Mouse (Mus musculus): ENCODE results near the gene Clstn1. TPM values are rescaled to one million over a fixed set of nuclear protein-coding genes. Genes with fewer than 3 reads are reported as not detected.

The Clstn1 gene
- 64.3 and 65.3 TPM in 2 replicates for polyA plus RNA-seq (2016; fragmentation: Nextera tagmentation; extraction: Ambion mirVana)

DNA sequence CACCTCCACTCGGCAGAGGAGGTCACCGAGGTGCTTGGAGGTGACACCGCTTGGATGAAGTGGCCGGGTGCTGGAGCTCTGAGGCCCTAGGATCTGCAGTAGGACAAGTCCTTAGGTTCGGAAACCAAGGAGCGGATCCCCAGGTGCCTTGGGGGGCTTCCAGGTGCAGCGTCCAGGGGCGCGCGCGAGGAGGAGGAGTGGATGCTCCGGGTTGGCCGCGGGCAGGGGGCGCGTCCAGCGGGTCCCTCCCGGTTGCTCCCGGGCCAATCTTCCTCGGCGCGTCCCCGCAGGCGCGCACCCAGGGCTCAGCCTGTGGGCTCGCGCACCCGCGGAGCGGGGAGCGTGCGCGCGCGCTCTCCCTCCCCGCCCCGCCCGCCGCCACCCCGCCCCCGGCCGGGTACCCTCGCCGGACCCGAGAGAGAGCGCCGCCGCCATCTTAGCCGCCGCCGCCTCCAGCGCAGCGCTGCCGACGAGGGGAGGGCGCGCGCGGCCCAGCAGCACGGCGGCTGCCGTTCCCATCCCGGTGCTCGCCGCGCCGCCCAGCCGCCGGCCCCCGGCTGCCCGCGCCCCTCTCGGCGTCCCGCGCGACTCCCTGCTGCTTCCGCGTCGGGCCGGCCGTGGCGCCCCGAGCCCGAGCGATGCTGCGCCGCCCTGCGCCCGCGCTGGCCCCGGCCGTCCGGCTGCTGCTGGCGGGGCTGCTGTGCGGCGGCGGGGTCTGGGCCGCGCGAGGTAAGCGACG is at the start of gene Clstn1:
TSS of gene Clstn1 (plus strand) at position 425 of the 739 bp plus-strand sequence.
- under 1% methylated on average over 78 of the region's 103 CpGs for WGBS
- peak within 1 kb of the TSS; percentile 89 for H3K4me3 ChIP-seq (replicated peaks)
- peak within 1 kb of the TSS; percentile 95 for H3K4me2 ChIP-seq
- H3K36me3 ChIP-seq, result no peaks in the 10 kb centered on the region
- peak; percentile 61 for ATAC-seq (ENCODE audit: insufficient number of reproducible peaks, insufficient read depth, low FRiP score, low TSS enrichment, low read depth)
- peaks cover 65% of the 10 kb centered on the region for H3K27me3 ChIP-seq
- H3K9me3 ChIP-seq, result peaks cover 1% of the 10 kb centered on the region; the same call in 1 of the 2 replicates
- peaks cover 14% of the 10 kb centered on the region for H3K4me1 ChIP-seq (replicated peaks)
- peak within 1 kb of the TSS; percentile 94 for H3K9ac ChIP-seq (replicated peaks)
- no peak within 1 kb of the TSS for H3K27ac ChIP-seq

DNA sequence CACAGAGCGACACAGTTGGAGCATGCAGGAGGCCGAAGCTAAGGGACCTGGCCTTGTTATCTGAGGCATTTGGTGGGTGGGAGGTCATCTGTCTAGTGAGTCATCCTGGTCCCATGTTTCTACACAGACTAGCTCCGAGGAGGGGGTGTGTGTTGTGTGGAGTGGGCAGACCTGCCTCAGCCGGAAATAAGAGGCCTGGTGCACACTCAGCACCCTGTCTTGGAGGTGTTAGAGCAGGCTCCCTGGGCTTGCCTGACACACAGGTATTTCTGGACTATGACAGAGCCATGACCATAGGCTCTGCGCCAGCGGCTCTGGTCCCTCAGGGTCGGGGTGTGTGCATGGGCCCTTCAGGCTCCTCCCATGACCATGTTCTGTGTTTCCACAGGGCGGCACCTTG is 46.8 kb upstream of the Clstn1 start:
- WGBS, result 76% methylated on average over 8 of the region's 8 CpGs
- ATAC-seq (ENCODE audit: insufficient number of reproducible peaks, insufficient read depth, low FRiP score, low TSS enrichment, low read depth), result no peak
- Histone ChIP-seq H3K9ac (replicated peaks) (no peak overlapping the region), H3K4me1 (replicated peaks) (0 out of 2 replicates have a peak, but pooled peaks cover 4% of the 10 kb centered on the region), H3K27me3 (no peaks in the 10 kb centered on the region), H3K27ac (peak overlapping the region; percentile 56; the same call in 1 of the 2 replicates), H3K4me2 (no peak overlapping the region), H3K4me3 (replicated peaks) (no peak overlapping the region), H3K9me3 (no peaks in the 10 kb centered on the region), H3K36me3 (peaks cover 26% of the 10 kb centered on the region)

DNA sequence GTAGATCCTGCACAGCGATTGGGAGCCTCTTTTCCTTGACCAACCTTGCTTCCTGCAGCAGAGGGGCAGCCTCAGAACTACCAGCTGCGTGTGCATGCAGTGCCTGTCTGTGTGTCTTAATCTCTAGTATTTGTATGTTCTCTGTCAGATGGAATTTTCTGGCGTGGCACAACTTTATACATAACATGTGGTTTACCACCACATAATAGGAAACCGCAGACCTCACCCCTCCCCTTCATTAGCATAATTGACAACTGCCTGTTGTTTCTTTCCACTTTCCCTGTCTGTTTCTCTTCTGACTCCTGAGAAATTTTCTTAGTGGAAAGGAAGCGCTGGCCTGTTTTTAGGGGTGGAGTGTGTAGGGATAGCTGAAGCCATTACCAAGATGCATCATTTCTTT is 44.3 kb upstream of the Clstn1 start:
- no peaks in the 10 kb centered on the region for H3K9me3 ChIP-seq
- H3K9ac ChIP-seq (replicated peaks), result no peak overlapping the region
- no peaks in the 10 kb centered on the region for H3K27me3 ChIP-seq
- H3K27ac ChIP-seq, result no peak overlapping the region
- no peak overlapping the region for H3K4me3 ChIP-seq (replicated peaks)
- H3K36me3 ChIP-seq, result peaks cover 40% of the 10 kb centered on the region
- H3K4me2 ChIP-seq, result no peak overlapping the region
- 0 out of 2 replicates have a peak, but pooled peaks cover 4% of the 10 kb centered on the region for H3K4me1 ChIP-seq (replicated peaks)
- 68% methylated on average over 5 of the region's 5 CpGs for WGBS
- no peak for ATAC-seq (ENCODE audit: insufficient number of reproducible peaks, insufficient read depth, low FRiP score, low TSS enrichment, low read depth)

DNA sequence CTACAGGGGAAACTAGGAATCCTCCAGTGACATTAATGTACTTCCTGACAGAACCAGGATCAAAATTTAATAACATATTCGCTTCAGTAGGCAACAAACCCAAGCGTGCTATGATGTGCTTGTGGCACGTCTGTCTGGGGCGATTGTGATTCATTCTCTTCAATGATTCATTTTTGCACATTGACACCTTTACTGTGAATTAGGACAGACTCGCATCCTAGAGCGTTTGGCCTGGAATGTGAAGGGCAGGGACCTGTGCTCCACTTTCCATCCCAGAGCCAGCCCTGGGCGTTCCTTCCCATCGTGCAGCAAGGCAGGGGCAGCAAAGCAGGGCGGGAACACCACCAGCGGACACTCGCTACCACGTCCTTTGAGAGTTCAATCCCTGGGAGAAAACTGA is 43.8 kb upstream of the Clstn1 start:
- H3K9me3 ChIP-seq, result no peaks in the 10 kb centered on the region
- no peak overlapping the region for H3K9ac ChIP-seq (replicated peaks)
- no peaks in the 10 kb centered on the region for H3K4me1 ChIP-seq (replicated peaks)
- 86% methylated on average over 12 of the region's 12 CpGs for WGBS
- peaks cover 44% of the 10 kb centered on the region for H3K36me3 ChIP-seq
- no peak overlapping the region for H3K4me2 ChIP-seq
- H3K27ac ChIP-seq, result no peak overlapping the region
- H3K27me3 ChIP-seq, result no peaks in the 10 kb centered on the region
- no peak overlapping the region for H3K4me3 ChIP-seq (replicated peaks)
- ATAC-seq (ENCODE audit: insufficient number of reproducible peaks, insufficient read depth, low FRiP score, low TSS enrichment, low read depth), result no peak

DNA sequence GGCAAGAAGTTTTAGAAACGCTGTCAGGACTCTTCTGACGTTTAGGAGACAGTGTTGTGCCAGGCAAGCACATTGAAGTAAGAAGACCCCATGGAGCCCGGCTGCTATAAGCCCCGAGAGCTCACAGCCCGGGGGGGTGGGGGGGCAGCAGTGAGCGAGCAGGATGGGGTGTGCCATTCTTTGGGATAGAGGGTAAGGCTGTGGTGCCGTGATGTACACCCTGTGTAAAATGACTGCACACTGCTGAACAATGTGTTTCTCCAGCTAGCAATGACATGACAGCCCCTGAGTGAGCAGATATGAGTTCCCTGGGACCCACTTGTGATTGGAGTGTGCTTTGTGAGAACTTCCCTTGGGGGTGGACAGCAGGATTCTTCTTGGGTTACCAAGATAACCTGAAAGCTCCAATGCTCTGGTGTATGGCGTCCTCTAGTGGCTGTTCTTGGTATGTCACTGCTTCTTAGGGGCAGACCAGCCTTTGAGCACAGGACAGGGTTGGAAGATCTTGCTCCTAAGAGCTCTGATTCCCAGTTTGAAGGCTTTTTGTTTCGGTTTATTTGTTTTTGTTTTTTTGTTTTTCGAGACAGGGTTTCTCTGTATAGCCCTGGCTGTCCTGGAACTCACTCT is 43.2 kb upstream of the Clstn1 start:
- WGBS, result 56% methylated on average over 10 of the region's 10 CpGs
- H3K4me2 ChIP-seq, result no peak overlapping the region
- no peak overlapping the region for H3K4me3 ChIP-seq (replicated peaks)
- H3K4me1 ChIP-seq (replicated peaks), result no peaks in the 10 kb centered on the region
- H3K27ac ChIP-seq, result no peak overlapping the region
- peaks cover 51% of the 10 kb centered on the region for H3K36me3 ChIP-seq
- ATAC-seq (ENCODE audit: insufficient number of reproducible peaks, insufficient read depth, low FRiP score, low TSS enrichment, low read depth), result no peak
- no peaks in the 10 kb centered on the region for H3K9me3 ChIP-seq
- H3K27me3 ChIP-seq, result no peaks in the 10 kb centered on the region
- H3K9ac ChIP-seq (replicated peaks), result no peak overlapping the region

DNA sequence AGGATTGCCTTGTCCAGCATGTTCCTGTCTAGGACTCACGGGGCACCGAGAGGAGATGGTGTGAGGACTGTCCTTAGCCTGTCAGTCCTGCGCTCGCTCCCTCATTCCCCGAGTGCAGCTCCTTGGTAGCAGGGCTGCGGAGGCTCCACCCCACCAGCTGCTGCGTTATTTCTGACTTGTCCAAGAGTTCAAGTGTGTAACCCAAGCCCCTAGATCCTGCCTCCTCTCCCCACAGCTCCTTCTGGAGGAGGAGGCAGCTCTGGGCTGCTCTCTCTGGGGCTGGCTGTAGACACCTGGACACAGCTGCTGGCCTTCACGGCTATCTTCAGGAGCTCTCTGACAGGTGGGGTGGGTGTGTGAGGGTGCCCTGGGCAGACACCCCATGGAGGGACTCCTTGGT is 41.4 kb upstream of the Clstn1 start:
- Histone ChIP-seq H3K9me3 (no peaks in the 10 kb centered on the region), H3K4me1 (replicated peaks) (no peaks in the 10 kb centered on the region), H3K9ac (replicated peaks) (no peak overlapping the region), H3K4me2 (no peak overlapping the region), H3K27ac (no peak overlapping the region), H3K4me3 (replicated peaks) (no peak overlapping the region), H3K36me3 (peaks cover 55% of the 10 kb centered on the region), H3K27me3 (no peaks in the 10 kb centered on the region)
- ATAC-seq (ENCODE audit: insufficient number of reproducible peaks, insufficient read depth, low FRiP score, low TSS enrichment, low read depth), result no peak
- WGBS, result 88% methylated on average over 8 of the region's 8 CpGs

DNA sequence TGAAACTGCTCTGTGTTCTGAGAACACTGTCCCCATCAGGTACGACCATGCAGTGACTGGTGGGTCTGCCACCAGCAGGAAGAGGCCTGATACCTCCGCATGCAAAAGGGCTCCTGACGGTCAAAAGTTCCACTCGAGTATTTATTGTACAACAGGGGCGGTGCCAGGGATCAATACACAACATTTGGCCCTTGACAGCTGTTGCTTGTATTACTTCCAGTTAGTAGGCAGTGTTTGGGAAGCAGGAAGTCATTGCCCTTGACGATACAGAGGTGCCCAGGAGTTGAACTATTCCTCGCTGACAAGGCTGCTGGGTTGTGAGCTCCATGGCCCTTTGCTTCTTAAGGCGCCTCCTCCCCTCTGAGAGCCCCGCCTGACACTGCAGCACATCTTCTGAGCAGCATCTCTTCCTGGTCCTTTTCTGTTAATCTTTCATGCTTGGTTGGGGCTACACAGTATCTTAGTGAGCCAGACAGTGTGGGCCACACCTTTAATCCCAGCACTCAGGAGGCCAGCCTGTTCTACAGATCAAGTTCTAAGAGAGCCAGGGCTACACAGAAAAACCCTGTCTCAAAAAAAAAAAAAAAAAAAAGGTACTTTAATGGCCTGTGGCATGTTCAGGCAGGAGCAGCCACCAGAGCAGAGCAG is 39.3 kb upstream of the Clstn1 start:
- Histone ChIP-seq H3K27ac (no peak overlapping the region), H3K9ac (replicated peaks) (no peak overlapping the region), H3K27me3 (no peaks in the 10 kb centered on the region), H3K9me3 (no peaks in the 10 kb centered on the region), H3K4me1 (replicated peaks) (no peaks in the 10 kb centered on the region), H3K4me2 (no peak overlapping the region), H3K4me3 (replicated peaks) (no peak overlapping the region), H3K36me3 (peaks cover 62% of the 10 kb centered on the region)
- ATAC-seq (ENCODE audit: insufficient number of reproducible peaks, insufficient read depth, low FRiP score, low TSS enrichment, low read depth), result no peak
- WGBS, result 81% methylated on average over 9 of the region's 9 CpGs

DNA sequence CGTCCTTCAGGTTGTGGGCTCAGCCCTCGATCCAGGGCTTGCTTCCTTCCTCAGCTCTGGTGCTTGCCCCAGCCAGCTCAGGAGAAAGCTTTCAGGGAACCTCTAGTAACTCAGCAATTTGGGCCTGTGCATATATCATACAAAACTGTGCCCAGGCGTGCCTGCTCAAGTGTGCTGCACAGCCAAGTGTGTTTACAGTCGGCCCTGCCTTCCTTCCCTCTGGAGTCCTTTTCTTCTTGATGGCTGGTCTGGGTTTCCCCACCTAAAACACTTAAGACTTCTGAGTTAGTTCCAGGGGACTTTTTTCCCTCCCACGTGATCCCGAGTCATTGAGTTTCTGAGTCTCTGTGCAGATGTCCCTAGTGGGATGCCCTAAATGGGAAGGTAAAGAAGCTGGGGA is 38.7 kb upstream of the Clstn1 start:
- H3K27me3 ChIP-seq, result no peaks in the 10 kb centered on the region
- no peak overlapping the region for H3K9ac ChIP-seq (replicated peaks)
- no peak for ATAC-seq (ENCODE audit: insufficient number of reproducible peaks, insufficient read depth, low FRiP score, low TSS enrichment, low read depth)
- H3K27ac ChIP-seq, result no peak overlapping the region
- H3K4me1 ChIP-seq (replicated peaks), result no peaks in the 10 kb centered on the region
- whole genome bisulfite sequencing, result 78% methylated on average over 6 of the region's 6 CpGs
- no peak overlapping the region for H3K4me2 ChIP-seq
- H3K9me3 ChIP-seq, result no peaks in the 10 kb centered on the region
- no peak overlapping the region for H3K4me3 ChIP-seq (replicated peaks)
- peaks cover 65% of the 10 kb centered on the region for H3K36me3 ChIP-seq

DNA sequence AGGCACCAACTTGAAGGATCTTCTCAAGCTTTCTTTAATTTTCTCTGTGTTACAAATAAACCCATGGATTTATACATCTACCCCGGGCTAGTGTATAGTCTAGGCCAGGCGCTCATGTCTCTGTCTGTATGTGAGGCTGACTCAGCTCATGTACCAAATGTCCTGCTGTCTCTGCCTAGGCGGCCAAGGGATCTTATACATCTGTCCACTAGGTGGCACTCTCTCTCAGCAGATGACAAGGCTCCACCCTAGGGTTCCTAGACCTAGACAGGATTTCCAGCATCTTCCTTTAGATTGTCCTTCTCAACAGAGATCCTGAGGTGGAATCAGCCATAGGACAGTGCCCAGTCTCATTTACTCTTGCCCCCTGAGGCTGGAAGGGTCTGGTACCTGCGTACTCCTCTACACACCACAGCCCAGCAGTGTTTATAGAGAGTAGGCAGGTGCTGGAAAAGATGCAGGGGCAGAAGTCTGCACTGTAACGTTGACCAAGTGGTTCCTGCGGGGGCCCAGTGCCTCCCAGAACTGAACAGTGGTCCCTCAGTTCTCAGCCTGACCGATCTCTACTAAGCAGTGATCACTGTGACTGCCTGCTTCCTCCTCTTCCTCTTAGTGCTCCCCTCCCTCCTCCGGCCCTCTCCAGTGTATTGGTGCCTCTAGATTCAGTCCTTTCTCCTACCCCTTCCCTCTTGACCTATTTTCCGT is 36.9 kb upstream of the Clstn1 start:
- 61% methylated on average over 9 of the region's 9 CpGs for WGBS
- no peak overlapping the region for H3K27ac ChIP-seq
- H3K9me3 ChIP-seq, result no peaks in the 10 kb centered on the region
- no peak overlapping the region for H3K9ac ChIP-seq (replicated peaks)
- peak; percentile 58; the same call in 1 of the 2 replicates for ATAC-seq (ENCODE audit: insufficient number of reproducible peaks, insufficient read depth, low FRiP score, low TSS enrichment, low read depth)
- no peak overlapping the region for H3K4me2 ChIP-seq
- H3K36me3 ChIP-seq, result peaks cover 56% of the 10 kb centered on the region
- H3K4me1 ChIP-seq (replicated peaks), result no peaks in the 10 kb centered on the region
- H3K27me3 ChIP-seq, result no peaks in the 10 kb centered on the region
- H3K4me3 ChIP-seq (replicated peaks), result no peak overlapping the region

DNA sequence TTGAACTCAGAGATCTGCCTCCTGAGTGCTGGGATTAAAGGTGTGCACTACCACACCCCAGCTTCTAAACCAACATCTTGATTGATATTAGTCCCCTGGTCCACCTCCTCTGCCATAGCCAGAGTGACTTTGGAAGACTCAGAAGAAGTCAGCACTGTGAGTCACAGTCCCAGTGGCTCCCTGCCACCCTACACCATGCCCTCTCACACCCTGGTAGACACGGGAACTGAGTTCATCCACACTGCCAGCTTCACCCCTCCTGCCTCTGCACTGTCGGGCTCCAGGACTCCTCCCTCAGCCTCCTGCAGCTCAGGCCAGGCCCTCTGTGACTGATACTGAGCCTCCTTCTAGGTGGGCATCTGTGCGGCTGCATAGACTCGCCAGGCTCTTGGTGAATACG is 35.4 kb upstream of the Clstn1 start:
- Histone ChIP-seq H3K9me3 (no peaks in the 10 kb centered on the region), H3K9ac (replicated peaks) (no peak overlapping the region), H3K36me3 (peaks cover 45% of the 10 kb centered on the region), H3K4me3 (replicated peaks) (no peak overlapping the region), H3K27ac (no peak overlapping the region), H3K4me1 (replicated peaks) (no peaks in the 10 kb centered on the region), H3K27me3 (no peaks in the 10 kb centered on the region), H3K4me2 (no peak overlapping the region)
- ATAC-seq (ENCODE audit: insufficient number of reproducible peaks, insufficient read depth, low FRiP score, low TSS enrichment, low read depth), result no peak
- WGBS, result 75% methylated on average over 5 of the region's 5 CpGs

DNA sequence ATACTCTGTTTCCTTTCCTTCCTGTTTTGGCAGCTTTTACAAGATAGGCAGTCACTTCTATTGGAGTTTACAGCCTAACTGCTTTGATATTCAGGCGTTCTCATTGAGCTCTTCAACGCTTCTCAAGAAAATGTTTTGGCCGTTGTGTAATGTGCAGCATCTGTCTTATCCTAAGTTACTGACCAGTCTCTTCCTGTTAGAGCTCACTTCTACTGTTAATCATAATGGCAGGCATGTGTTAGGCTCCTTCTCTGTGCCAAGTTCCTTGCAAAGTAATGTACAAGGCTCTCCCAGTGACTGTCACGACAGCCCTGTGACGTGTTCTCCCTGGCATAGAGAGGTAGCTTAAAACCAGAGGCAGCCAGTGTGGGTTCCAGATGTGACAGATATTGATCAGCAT is 34.6 kb upstream of the Clstn1 start:
- Histone ChIP-seq H3K4me2 (no peak overlapping the region), H3K36me3 (peaks cover 44% of the 10 kb centered on the region), H3K4me3 (replicated peaks) (no peak overlapping the region), H3K4me1 (replicated peaks) (no peaks in the 10 kb centered on the region), H3K27me3 (no peaks in the 10 kb centered on the region), H3K27ac (no peak overlapping the region), H3K9me3 (no peaks in the 10 kb centered on the region), H3K9ac (replicated peaks) (no peak overlapping the region)
- 83% methylated on average over 5 of the region's 5 CpGs for WGBS
- ATAC-seq (ENCODE audit: insufficient number of reproducible peaks, insufficient read depth, low FRiP score, low TSS enrichment, low read depth), result no peak
